Mouse (Mus musculus): ENCODE results near the gene Mmp12. TPM values are rescaled to one million over a fixed set of nuclear protein-coding genes. Genes with fewer than 3 reads are reported as not detected.

Mmp12 gene
- polyA plus RNA-seq (2012; fragmentation: generic; extraction: Trizol), result not detected
- long read RNA-seq, experiment 1, result 0 reads
- long read RNA-seq, experiment 2, result 0 reads

GRCm38 (mm10) chr9:7344107-7344506, at the start of gene Mmp12:
TSS of gene Mmp12 (plus strand) at chr9:7344381.
- H3ac ChIP-seq (ENCODE audit: control insufficient read depth, insufficient read length, low read depth), result no peak within 1 kb of the TSS
- H3K36me3 ChIP-seq (ENCODE audit: control insufficient read depth, insufficient read depth), result no peaks in the 10 kb centered on the region
- no peaks in the 10 kb centered on the region for H3K79me3 ChIP-seq (ENCODE audit: low read depth)
- no peak within 1 kb of the TSS for H3K4me3 ChIP-seq (ENCODE audit: insufficient read depth, poor library complexity, severe bottlenecking)
- H3K27me3 ChIP-seq (ENCODE audit: control insufficient read depth, insufficient read depth, insufficient read length), result no peaks in the 10 kb centered on the region
- no peaks in the 10 kb centered on the region for H3K79me2 ChIP-seq (ENCODE audit: control insufficient read depth, insufficient read depth)
- TF ChIP-seq CTCF (IDR thresholded peaks at IDR 0.05; ENCODE audit: control insufficient read depth, insufficient read depth, insufficient read length) (no peak), CEBPB (IDR thresholded peaks at IDR 0.05; ENCODE audit: low read depth) (no peak), USF1 (IDR thresholded peaks at IDR 0.05; ENCODE audit: low read depth) (no peak), MYOD1 (IDR thresholded peaks at IDR 0.05; ENCODE audit: control insufficient read depth, insufficient read length, low read depth) (no peak), FOSL1 (IDR thresholded peaks at IDR 0.05; ENCODE audit: insufficient read depth, low read length, poor library complexity, severe bottlenecking) (no peak), MAX (IDR thresholded peaks at IDR 0.05) (no peak), MYOG (IDR thresholded peaks at IDR 0.05; ENCODE audit: control insufficient read depth, extremely low read depth, insufficient read length) (no peak)

- Histone ChIP-seq H3K36me3 (ENCODE audit: control insufficient read depth, insufficient read depth) (no peaks in the 10 kb centered on the region), H3ac (ENCODE audit: control insufficient read depth, insufficient read length, low read depth) (no peak overlapping the region), H3K4me3 (ENCODE audit: insufficient read depth, poor library complexity, severe bottlenecking) (no peak overlapping the region), H3K79me3 (ENCODE audit: low read depth) (no peaks in the 10 kb centered on the region), H3K79me2 (ENCODE audit: control insufficient read depth, insufficient read depth) (no peaks in the 10 kb centered on the region), H3K27me3 (ENCODE audit: control insufficient read depth, insufficient read depth, insufficient read length) (no peaks in the 10 kb centered on the region)
- TF ChIP-seq MAX (IDR thresholded peaks at IDR 0.05), result no peak
- no peak for TF ChIP-seq CTCF (IDR thresholded peaks at IDR 0.05; ENCODE audit: control insufficient read depth, insufficient read depth, insufficient read length)
- TF ChIP-seq USF1 (IDR thresholded peaks at IDR 0.05; ENCODE audit: low read depth), result no peak
- no peak for TF ChIP-seq MYOG (IDR thresholded peaks at IDR 0.05; ENCODE audit: control insufficient read depth, extremely low read depth, insufficient read length)
- TF ChIP-seq MYOD1 (IDR thresholded peaks at IDR 0.05; ENCODE audit: control insufficient read depth, insufficient read length, low read depth), result no peak
- no peak for TF ChIP-seq FOSL1 (IDR thresholded peaks at IDR 0.05; ENCODE audit: insufficient read depth, low read length, poor library complexity, severe bottlenecking)
- TF ChIP-seq CEBPB (IDR thresholded peaks at IDR 0.05; ENCODE audit: low read depth), result no peak
Observed at GRCm38 (mm10) chr9:7331847-7332246, 12.3 kb upstream of the Mmp12 start.

- no peaks in the 10 kb centered on the region for H3K36me3 ChIP-seq (ENCODE audit: control insufficient read depth, insufficient read depth)
- H3K27me3 ChIP-seq (ENCODE audit: control insufficient read depth, insufficient read depth, insufficient read length), result no peaks in the 10 kb centered on the region
- H3K4me3 ChIP-seq (ENCODE audit: insufficient read depth, poor library complexity, severe bottlenecking), result no peak overlapping the region
- no peaks in the 10 kb centered on the region for H3K79me2 ChIP-seq (ENCODE audit: control insufficient read depth, insufficient read depth)
- TF ChIP-seq USF1 (IDR thresholded peaks at IDR 0.05; ENCODE audit: low read depth), result no peak
- no peak for TF ChIP-seq MYOG (IDR thresholded peaks at IDR 0.05; ENCODE audit: control insufficient read depth, extremely low read depth, insufficient read length)
- TF ChIP-seq FOSL1 (IDR thresholded peaks at IDR 0.05; ENCODE audit: insufficient read depth, low read length, poor library complexity, severe bottlenecking), result no peak
- TF ChIP-seq CEBPB (IDR thresholded peaks at IDR 0.05; ENCODE audit: low read depth), result no peak
- TF ChIP-seq CTCF (IDR thresholded peaks at IDR 0.05; ENCODE audit: control insufficient read depth, insufficient read depth, insufficient read length), result no peak
- TF ChIP-seq MAX (IDR thresholded peaks at IDR 0.05), result no peak
- no peak for TF ChIP-seq MYOD1 (IDR thresholded peaks at IDR 0.05; ENCODE audit: control insufficient read depth, insufficient read length, low read depth)
- H3K79me3 ChIP-seq (ENCODE audit: low read depth), result no peaks in the 10 kb centered on the region
- H3ac ChIP-seq (ENCODE audit: control insufficient read depth, insufficient read length, low read depth), result no peak overlapping the region
Observed at GRCm38 (mm10) chr9:7335766-7336680, 8.2 kb upstream of the Mmp12 start.

- no peaks in the 10 kb centered on the region for H3K79me2 ChIP-seq (ENCODE audit: control insufficient read depth, insufficient read depth)
- no peak overlapping the region for H3ac ChIP-seq (ENCODE audit: control insufficient read depth, insufficient read length, low read depth)
- H3K27me3 ChIP-seq (ENCODE audit: control insufficient read depth, insufficient read depth, insufficient read length), result no peaks in the 10 kb centered on the region
- TF ChIP-seq CEBPB (IDR thresholded peaks at IDR 0.05; ENCODE audit: low read depth) (no peak), MYOD1 (IDR thresholded peaks at IDR 0.05; ENCODE audit: control insufficient read depth, insufficient read length, low read depth) (no peak), CTCF (IDR thresholded peaks at IDR 0.05; ENCODE audit: control insufficient read depth, insufficient read depth, insufficient read length) (no peak), MAX (IDR thresholded peaks at IDR 0.05) (no peak), USF1 (IDR thresholded peaks at IDR 0.05; ENCODE audit: low read depth) (no peak)
- no peak overlapping the region for H3K4me3 ChIP-seq (ENCODE audit: insufficient read depth, poor library complexity, severe bottlenecking)
- no peaks in the 10 kb centered on the region for H3K79me3 ChIP-seq (ENCODE audit: low read depth)
- H3K36me3 ChIP-seq (ENCODE audit: control insufficient read depth, insufficient read depth), result no peaks in the 10 kb centered on the region
Observed at GRCm38 (mm10) chr9:7336740-7337483, 7.3 kb upstream of the Mmp12 start.

- H3ac ChIP-seq (ENCODE audit: control insufficient read depth, insufficient read length, low read depth), result no peak overlapping the region
- H3K36me3 ChIP-seq (ENCODE audit: control insufficient read depth, insufficient read depth), result no peaks in the 10 kb centered on the region
- H3K79me3 ChIP-seq (ENCODE audit: low read depth), result no peaks in the 10 kb centered on the region
- H3K79me2 ChIP-seq (ENCODE audit: control insufficient read depth, insufficient read depth), result no peaks in the 10 kb centered on the region
- no peaks in the 10 kb centered on the region for H3K27me3 ChIP-seq (ENCODE audit: control insufficient read depth, insufficient read depth, insufficient read length)
- TF ChIP-seq CTCF (IDR thresholded peaks at IDR 0.05; ENCODE audit: control insufficient read depth, insufficient read depth, insufficient read length) (no peak), MYOG (IDR thresholded peaks at IDR 0.05; ENCODE audit: control insufficient read depth, extremely low read depth, insufficient read length) (no peak), USF1 (IDR thresholded peaks at IDR 0.05; ENCODE audit: low read depth) (no peak), CEBPB (IDR thresholded peaks at IDR 0.05; ENCODE audit: low read depth) (no peak), MYOD1 (IDR thresholded peaks at IDR 0.05; ENCODE audit: control insufficient read depth, insufficient read length, low read depth) (no peak), MAX (IDR thresholded peaks at IDR 0.05) (no peak), FOSL1 (IDR thresholded peaks at IDR 0.05; ENCODE audit: insufficient read depth, low read length, poor library complexity, severe bottlenecking) (no peak)
- no peak overlapping the region for H3K4me3 ChIP-seq (ENCODE audit: insufficient read depth, poor library complexity, severe bottlenecking)
Observed at GRCm38 (mm10) chr9:7345513-7345912, 1.3 kb downstream of the Mmp12 start.

All from C2C12 (cell line).